Mouse (Mus musculus): ENCODE measurements at regions not wholly inside any gene's neighbourhood (a gene's known extent, or its start where the extent isn't known, plus 50 kb on each side); places are given as distances from the start of the nearest gene placed in this dataset.

DNA sequence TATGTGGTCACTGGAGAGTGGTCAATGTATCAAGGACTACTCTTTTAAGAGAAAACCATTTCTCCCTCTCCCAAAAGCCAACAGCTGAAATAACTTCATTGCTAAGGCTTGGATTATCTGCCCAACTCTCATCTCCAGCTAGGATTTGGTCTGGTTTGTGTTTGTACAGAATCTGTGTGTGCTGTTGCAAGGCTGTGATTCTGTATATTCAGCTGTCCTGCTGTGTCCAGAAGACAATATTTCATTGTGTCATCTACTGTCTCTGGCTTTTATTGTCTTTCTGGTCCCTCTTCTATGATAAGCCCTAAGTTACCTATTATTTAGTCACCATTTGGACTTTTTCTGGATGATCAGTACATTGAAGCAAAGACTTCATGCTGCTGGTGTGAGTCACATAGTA is 110.9 kb downstream of the Cenpc1 start:
- no peak overlapping the region for H3K27ac ChIP-seq (ENCODE audit: insufficient read depth, low read depth, low read length)
- H3K4me3 ChIP-seq (ENCODE audit: insufficient read depth, low read length) = no peak overlapping the region
- H3K4me1 ChIP-seq (ENCODE audit: control insufficient read depth, insufficient read depth, low read length) = no peaks in the 10 kb centered on the region
- no peak for TF ChIP-seq POLR2A (IDR thresholded peaks at IDR 0.05; ENCODE audit: borderline replicate concordance, low read depth, low read length)
- no peak for TF ChIP-seq CTCF (IDR thresholded peaks at IDR 0.05; ENCODE audit: low read depth, low read length)

DNA sequence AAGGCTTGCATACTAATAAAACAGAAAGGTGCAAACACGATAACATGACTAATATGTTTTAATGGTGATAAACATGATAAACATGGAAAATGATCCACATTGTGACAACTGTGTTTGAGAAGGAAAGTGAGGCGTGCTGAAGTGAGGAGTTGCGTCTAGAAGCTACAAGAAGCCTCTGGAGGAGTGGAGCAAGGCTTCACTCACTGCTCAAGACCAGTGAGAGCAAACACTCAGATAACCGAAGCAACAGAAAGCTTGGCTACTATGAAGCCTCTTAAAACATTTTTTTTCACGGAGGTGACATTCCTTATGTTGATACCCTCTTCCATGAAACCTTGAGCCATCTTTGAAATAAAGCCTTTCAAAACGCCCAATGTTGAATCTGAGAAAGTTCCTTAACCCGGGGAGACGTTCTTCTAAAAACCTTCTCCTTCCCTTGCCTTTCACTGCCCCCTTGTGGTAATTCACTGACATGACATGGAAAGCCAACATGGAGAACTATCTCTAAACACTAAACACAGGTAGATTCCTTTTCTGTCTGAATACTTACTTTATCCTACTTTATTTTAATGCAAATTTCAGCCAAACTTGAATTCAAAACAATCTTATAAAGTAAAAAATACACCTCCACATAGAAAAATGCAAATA is 128.6 kb downstream of the Cenpc1 start:
- no peak overlapping the region for H3K4me3 ChIP-seq (ENCODE audit: insufficient read depth, low read length)

DNA sequence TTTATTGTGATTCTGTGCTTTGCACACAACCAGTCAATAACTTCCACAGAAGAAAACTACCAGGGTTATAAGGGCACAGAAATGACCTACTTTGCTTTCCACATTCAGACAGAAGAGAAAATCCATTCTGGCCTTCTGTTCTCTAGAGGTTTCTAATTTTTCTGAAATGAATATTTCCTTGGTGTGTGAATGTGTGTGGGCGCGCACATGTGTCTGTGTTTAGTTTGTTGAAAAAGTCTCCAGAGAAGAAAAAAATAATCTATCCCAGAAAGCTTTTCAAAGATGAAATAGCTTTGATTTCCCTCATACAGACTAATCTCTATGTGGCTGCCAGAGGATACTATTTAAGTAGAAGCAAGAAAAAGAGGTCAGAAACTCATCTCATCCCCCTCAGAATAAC is 147.1 kb downstream of the Cenpc1 start:
- TF ChIP-seq CTCF (IDR thresholded peaks at IDR 0.05; ENCODE audit: low read depth, low read length) (no peak), POLR2A (IDR thresholded peaks at IDR 0.05; ENCODE audit: borderline replicate concordance, low read depth, low read length) (no peak)

More for the DNA sequence above, 128.6 kb downstream of the Cenpc1 start:
- H3K4me1 ChIP-seq (ENCODE audit: control insufficient read depth, insufficient read depth, low read length) = peaks cover 2% of the 10 kb centered on the region; the same call in 1 of the 2 replicates
- TF ChIP-seq POLR2A (IDR thresholded peaks at IDR 0.05; ENCODE audit: borderline replicate concordance, low read depth, low read length) (no peak), CTCF (IDR thresholded peaks at IDR 0.05; ENCODE audit: low read depth, low read length) (no peak)
- H3K27ac ChIP-seq (ENCODE audit: insufficient read depth, low read depth, low read length) = no peak overlapping the region

DNA sequence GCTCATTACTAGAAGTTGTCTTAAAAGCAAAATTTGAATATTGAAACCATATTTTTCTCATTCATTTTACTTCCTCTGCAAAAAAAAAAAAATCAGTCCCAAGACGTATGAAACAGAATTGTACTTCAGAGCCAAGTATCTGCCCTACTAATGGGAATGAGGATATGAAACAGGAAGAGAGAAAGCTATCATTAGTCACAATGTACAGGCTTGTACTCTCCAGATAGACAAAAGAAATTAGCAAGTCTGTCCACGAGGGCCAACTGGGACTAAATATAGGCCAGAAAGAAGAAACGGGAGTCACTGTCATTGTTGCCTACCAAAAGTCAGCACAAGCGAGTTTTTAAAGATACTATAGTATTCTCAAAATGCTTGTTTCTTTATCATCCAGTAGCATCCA is 150.4 kb downstream of the Cenpc1 start:
- Histone ChIP-seq H3K4me3 (ENCODE audit: insufficient read depth, low read length) (no peak overlapping the region), H3K27ac (ENCODE audit: insufficient read depth, low read depth, low read length) (peak overlapping the region; percentile 67), H3K4me1 (ENCODE audit: control insufficient read depth, insufficient read depth, low read length) (peaks cover 22% of the 10 kb centered on the region)
- no peak for TF ChIP-seq POLR2A (IDR thresholded peaks at IDR 0.05; ENCODE audit: borderline replicate concordance, low read depth, low read length)
- TF ChIP-seq CTCF (IDR thresholded peaks at IDR 0.05; ENCODE audit: low read depth, low read length) = no peak

More for the DNA sequence above, 147.1 kb downstream of the Cenpc1 start:
- H3K4me1 ChIP-seq (ENCODE audit: control insufficient read depth, insufficient read depth, low read length) = peaks cover 22% of the 10 kb centered on the region
- H3K4me3 ChIP-seq (ENCODE audit: insufficient read depth, low read length) = no peak overlapping the region
- no peak overlapping the region for H3K27ac ChIP-seq (ENCODE audit: insufficient read depth, low read depth, low read length)

DNA sequence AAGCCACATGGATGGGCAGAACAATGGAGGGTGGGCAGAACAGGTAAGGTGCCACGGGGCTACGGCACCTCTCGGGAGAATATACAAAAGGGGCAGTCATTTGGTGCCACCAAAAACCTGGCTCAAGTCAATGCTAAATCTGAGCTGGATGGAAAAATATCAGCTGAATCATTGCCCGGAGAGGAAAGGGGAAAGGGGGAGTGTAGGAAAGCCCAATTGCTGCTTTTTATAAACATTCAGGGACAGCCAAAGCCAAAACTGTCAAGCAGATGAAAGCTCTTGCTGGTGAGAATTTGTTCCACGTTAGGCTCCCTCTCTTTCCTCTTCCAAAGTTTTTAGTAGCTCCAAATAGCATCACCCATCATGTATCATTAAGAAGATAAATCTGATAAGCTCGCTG is 168.9 kb downstream of the Cenpc1 start:
- H3K4me3 ChIP-seq (ENCODE audit: insufficient read depth, low read length) = no peak overlapping the region
- no peak for TF ChIP-seq POLR2A (IDR thresholded peaks at IDR 0.05; ENCODE audit: borderline replicate concordance, low read depth, low read length)
- no peak for TF ChIP-seq CTCF (IDR thresholded peaks at IDR 0.05; ENCODE audit: low read depth, low read length)
- H3K4me1 ChIP-seq (ENCODE audit: control insufficient read depth, insufficient read depth, low read length) = no peaks in the 10 kb centered on the region
- no peak overlapping the region for H3K27ac ChIP-seq (ENCODE audit: insufficient read depth, low read depth, low read length)

DNA sequence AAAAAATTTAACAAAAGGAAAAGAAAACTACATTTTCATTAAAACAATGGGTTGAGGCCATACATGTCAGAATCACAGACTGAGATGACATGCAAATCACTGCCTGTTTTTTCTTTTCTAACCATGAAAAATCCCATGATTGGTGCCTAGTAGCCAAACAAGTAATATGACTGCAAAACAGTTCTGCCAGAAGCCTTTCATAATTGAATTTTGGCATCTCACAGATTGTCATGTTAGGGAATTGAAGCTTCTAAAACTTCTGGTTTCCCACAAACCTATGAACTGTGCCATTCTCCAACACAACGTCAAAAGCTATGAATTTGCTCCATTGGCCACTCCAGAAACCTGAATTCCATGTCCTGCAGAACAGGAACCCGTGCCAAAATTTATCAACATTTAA is 169.6 kb downstream of the Cenpc1 start:
- Histone ChIP-seq H3K4me1 (ENCODE audit: control insufficient read depth, insufficient read depth, low read length) (no peaks in the 10 kb centered on the region), H3K27ac (ENCODE audit: insufficient read depth, low read depth, low read length) (no peak overlapping the region), H3K4me3 (ENCODE audit: insufficient read depth, low read length) (no peak overlapping the region)
- TF ChIP-seq POLR2A (IDR thresholded peaks at IDR 0.05; ENCODE audit: borderline replicate concordance, low read depth, low read length) = no peak
- TF ChIP-seq CTCF (IDR thresholded peaks at IDR 0.05; ENCODE audit: low read depth, low read length) = no peak

DNA sequence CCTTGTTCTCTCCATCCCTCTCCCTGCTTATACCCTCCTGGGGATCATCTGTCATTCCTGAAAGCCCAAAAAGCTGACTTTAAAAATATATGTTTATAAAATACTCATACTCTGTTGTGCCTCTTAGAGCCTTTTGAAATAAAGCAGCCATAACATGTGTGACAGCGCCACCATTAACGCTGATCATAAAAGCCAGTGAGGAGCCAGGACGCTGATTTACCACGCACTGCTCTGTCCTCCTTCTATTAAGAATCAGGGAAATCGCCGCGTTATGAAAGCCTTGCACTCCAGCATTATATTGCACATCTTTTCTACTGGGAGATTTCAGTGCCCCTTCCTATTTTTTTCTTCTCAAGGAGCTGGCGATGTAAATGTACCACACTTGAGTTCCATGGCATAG is 195.1 kb downstream of the Cenpc1 start:
- H3K27ac ChIP-seq (ENCODE audit: insufficient read depth, low read depth, low read length) = no peak overlapping the region
- H3K4me3 ChIP-seq (ENCODE audit: insufficient read depth, low read length) = no peak overlapping the region
- peaks cover under 1% of the 10 kb centered on the region; the same call in 1 of the 2 replicates for H3K4me1 ChIP-seq (ENCODE audit: control insufficient read depth, insufficient read depth, low read length)
- TF ChIP-seq CTCF (IDR thresholded peaks at IDR 0.05; ENCODE audit: low read depth, low read length) (no peak), POLR2A (IDR thresholded peaks at IDR 0.05; ENCODE audit: borderline replicate concordance, low read depth, low read length) (no peak)

DNA sequence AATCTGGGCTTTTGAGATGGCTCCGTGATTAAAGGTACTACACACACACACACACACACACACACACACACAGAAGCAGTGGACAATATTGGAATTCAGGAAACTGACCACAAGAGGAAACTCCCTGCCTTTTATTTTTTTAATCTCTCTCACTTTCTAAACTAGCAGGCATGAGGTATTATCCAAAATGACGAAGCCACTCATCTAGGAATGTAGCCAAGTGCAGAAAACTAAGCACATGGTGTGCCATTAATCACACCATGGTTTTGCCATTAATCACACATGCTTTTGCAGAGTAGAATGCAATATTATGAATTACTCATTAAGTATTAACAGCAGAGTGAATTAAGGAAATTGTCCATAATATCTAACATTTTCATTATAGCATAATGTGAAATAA is 232.8 kb downstream of the Cenpc1 start:
- TF ChIP-seq POLR2A (IDR thresholded peaks at IDR 0.05; ENCODE audit: borderline replicate concordance, low read depth, low read length) (no peak), CTCF (IDR thresholded peaks at IDR 0.05; ENCODE audit: low read depth, low read length) (no peak)
- no peak overlapping the region for H3K4me3 ChIP-seq (ENCODE audit: insufficient read depth, low read length)
- no peaks in the 10 kb centered on the region for H3K4me1 ChIP-seq (ENCODE audit: control insufficient read depth, insufficient read depth, low read length)
- no peak overlapping the region for H3K27ac ChIP-seq (ENCODE audit: insufficient read depth, low read depth, low read length)

DNA sequence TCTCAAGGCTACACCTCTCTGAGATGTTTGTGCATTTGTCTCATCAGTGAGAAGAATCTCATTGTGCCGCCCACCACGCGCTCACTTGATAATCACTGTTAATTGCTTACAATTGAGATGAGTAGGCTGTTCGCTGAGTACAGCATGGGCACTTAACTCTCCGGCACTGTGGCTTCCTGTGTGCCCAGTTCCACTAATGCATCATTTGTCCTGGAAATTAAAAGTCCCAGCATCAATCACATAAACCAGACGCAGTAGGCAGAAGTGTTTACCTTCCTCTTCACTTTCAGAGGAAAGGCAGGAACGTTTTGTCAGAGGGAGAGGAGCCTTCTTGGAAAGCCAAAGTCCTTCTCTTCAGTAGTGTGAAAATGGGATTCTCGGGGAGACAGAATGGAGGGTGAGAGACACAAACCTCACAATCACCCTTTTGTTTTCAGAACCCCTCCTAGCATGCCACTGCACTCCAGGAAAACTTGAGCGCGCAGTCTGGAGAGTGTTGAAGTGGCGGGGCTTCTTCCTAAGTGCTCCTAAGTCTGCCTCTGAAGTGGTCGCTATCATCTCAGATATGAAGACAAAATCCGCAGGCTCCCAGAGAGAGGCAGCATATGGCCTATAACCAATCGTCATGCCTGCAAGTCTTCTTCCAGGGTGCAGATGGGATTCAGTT is 269.7 kb downstream of the Cenpc1 start:
- Histone ChIP-seq H3K4me3 (ENCODE audit: insufficient read depth, low read length) (no peak overlapping the region), H3K27ac (ENCODE audit: insufficient read depth, low read depth, low read length) (no peak overlapping the region), H3K4me1 (ENCODE audit: control insufficient read depth, insufficient read depth, low read length) (no peaks in the 10 kb centered on the region)
- TF ChIP-seq POLR2A (IDR thresholded peaks at IDR 0.05; ENCODE audit: borderline replicate concordance, low read depth, low read length) = no peak
- no peak for TF ChIP-seq CTCF (IDR thresholded peaks at IDR 0.05; ENCODE audit: low read depth, low read length)

DNA sequence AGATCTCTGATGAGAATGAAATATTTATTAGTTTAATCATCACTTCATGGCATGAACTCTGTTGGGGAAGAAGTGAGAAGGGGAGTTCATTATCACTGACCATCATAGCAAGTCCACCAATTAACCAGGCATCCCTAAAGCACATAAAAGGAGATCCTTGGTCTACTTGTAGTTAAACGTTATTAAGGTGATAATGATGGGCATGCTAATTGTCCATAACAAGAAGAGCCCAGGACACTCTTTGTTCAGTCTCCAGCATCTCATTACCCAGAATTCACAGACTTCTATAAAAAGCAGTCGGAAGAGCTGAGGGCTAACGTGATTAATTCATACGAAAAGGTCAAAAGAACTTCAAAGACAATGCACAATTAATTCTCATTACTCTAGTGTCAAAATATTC is 272.2 kb downstream of the Cenpc1 start:
- Histone ChIP-seq H3K4me1 (ENCODE audit: control insufficient read depth, insufficient read depth, low read length) (no peaks in the 10 kb centered on the region), H3K27ac (ENCODE audit: insufficient read depth, low read depth, low read length) (no peak overlapping the region), H3K4me3 (ENCODE audit: insufficient read depth, low read length) (no peak overlapping the region)
- TF ChIP-seq POLR2A (IDR thresholded peaks at IDR 0.05; ENCODE audit: borderline replicate concordance, low read depth, low read length) (no peak), CTCF (IDR thresholded peaks at IDR 0.05; ENCODE audit: low read depth, low read length) (no peak)
